Mouse (Mus musculus) C2C12 (cell line): ENCODE results near the gene Cnpy1.

Experiments used
- CTCF ChIP-seq: IDR thresholded peaks from one replicate; pipeline ENCODE4 v1.5.1; 2011; ENCODE audit not compliant: control insufficient read depth, insufficient read depth, insufficient read length
- MAX ChIP-seq: IDR thresholded peaks from one replicate; pipeline ENCODE4 v1.6.1; 2011; ENCODE audit warnings: mild to moderate bottlenecking, control low read depth
- MYOD1 ChIP-seq: IDR thresholded peaks from one replicate; pipeline ENCODE4 v1.6.1; 2011; ENCODE audit warnings: low read depth; ENCODE audit not compliant: control insufficient read depth, insufficient read length
- USF1 ChIP-seq: IDR thresholded peaks from one replicate; pipeline ENCODE4 v1.6.1; 2011; ENCODE audit warnings: low read depth, mild to moderate bottlenecking, control low read depth, moderate library complexity

GRCm38 (mm10) chr5:28277279-28277678, 31.7 kb upstream of the Cnpy1 start:
- TF ChIP-seq CTCF (no peak), USF1 (no peak), MYOD1 (no peak), MAX (no peak)
